ENCODE assay signal across 20 mouse cellular contexts in genomic region chr1:160417196-160417854, GRCm38 (mm10).
"Had no signal": no experiment of that assay in that cellular context is flagged by ENCODE, and none has a peak within 500 bp of the region (broad histone marks: within the 10 kb centered on the region; RNA-seq: fewer than 3 reads in every experiment).

No protein-coding gene starts in this region.

- DNase-seq: kidney, adult 9 months; kidney, postnatal 25 days; layer of hippocampus, adult 9-11 months; lung, embryonic 14.5 days; right cerebral cortex, adult 18-20 months; right cerebral cortex, postnatal 14 days; right cerebral cortex, postnatal 4 days; thymus, adult 2 months; thymus, postnatal 14 days; thymus, postnatal 4 days had no signal

- H3K9ac ChIP-seq: lung, embryonic 14.5 days; midbrain, embryonic 12.5 days; midbrain, embryonic 15.5 days; neural tube, embryonic 12.5 days; neural tube, embryonic 15.5 days had no signal

- H3K9me3 ChIP-seq: midbrain, embryonic 12.5 days; midbrain, embryonic 15.5 days; neural tube, embryonic 12.5 days; neural tube, embryonic 15.5 days had no signal

- H3K27me3 ChIP-seq: midbrain, embryonic 15.5 days; neural tube, embryonic 12.5 days; neural tube, embryonic 15.5 days had no signal

- H3K27ac ChIP-seq: kidney, postnatal 0 days; layer of hippocampus, adult 2 months; macrophage; midbrain, embryonic 12.5 days; midbrain, embryonic 15.5 days; neural tube, embryonic 12.5 days; neural tube, embryonic 15.5 days; stomach, postnatal 0 days had no signal

- H3K4me1 ChIP-seq: midbrain, embryonic 12.5 days; midbrain, embryonic 15.5 days; neural tube, embryonic 12.5 days; neural tube, embryonic 15.5 days had no signal

- H3K36me3 ChIP-seq: midbrain, embryonic 12.5 days; midbrain, embryonic 15.5 days; neural tube, embryonic 12.5 days; neural tube, embryonic 15.5 days had no signal

- H3K4me3 ChIP-seq: layer of hippocampus, adult 2 months; midbrain, embryonic 12.5 days; midbrain, embryonic 15.5 days; neural tube, embryonic 12.5 days; neural tube, embryonic 15.5 days had no signal

- H3K4me2 ChIP-seq: liver, embryonic 11.5 days; lung, embryonic 14.5 days; midbrain, embryonic 12.5 days; midbrain, embryonic 15.5 days; neural tube, embryonic 12.5 days; neural tube, embryonic 15.5 days had no signal

- ATAC-seq: lung, postnatal 0 days; midbrain, embryonic 15.5 days had no signal
